Comparison of ENCODE assay signal across 17 mouse cellular contexts in genomic region chr3:130866952-130867632, GRCm38 (mm10).
DNase-seq lines count a peak whose midpoint lies in the region; ATAC-seq lines count a peak whose summit lies in the region.
"Had no signal": no experiment of that assay in that cellular context is flagged by ENCODE, and none has a peak within 500 bp of the region (broad histone marks: within the 10 kb centered on the region; RNA-seq: fewer than 3 reads in every experiment).

No protein-coding gene starts in this region.

- peak overlapping the region; percentile 14; the same call in 1 of the 2 replicates for H3K4me2 ChIP-seq in intestine, embryonic 15.5 days (replicated peaks)
- no peak overlapping the region for H3K4me2 ChIP-seq in intestine, embryonic 16.5 days (ENCODE audit: low read depth, low read length)
- H3K4me2 ChIP-seq in neural tube, embryonic 11.5 days (ENCODE audit: low read depth) = no peak overlapping the region

- no peak overlapping the region for H3K27ac ChIP-seq in intestine, embryonic 15.5 days
- no peak overlapping the region for H3K27ac ChIP-seq in intestine, embryonic 16.5 days (ENCODE audit: low read length)
- H3K27ac ChIP-seq in neural tube, embryonic 11.5 days (ENCODE audit: low read depth, low read length) = no peak overlapping the region

- no peaks in the 10 kb centered on the region for H3K27me3 ChIP-seq in intestine, embryonic 15.5 days (replicated peaks)
- no peaks in the 10 kb centered on the region for H3K27me3 ChIP-seq in intestine, embryonic 16.5 days (replicated peaks; ENCODE audit: control insufficient read depth, insufficient read depth, low read length)
- H3K27me3 ChIP-seq in neural tube, embryonic 11.5 days (ENCODE audit: control insufficient read depth, insufficient read depth, low read length) = no peaks in the 10 kb centered on the region

- DNase-seq in embryo, embryonic 11.5 days (ENCODE audit: low read depth, low spot score) = peak; percentile 55
- DNase-seq in hindlimb bud, embryonic 11.5 days (ENCODE audit: extremely low spot score, low read depth, low spot score) = peak; percentile 76
- DNase-seq in neural tube, embryonic 11.5 days (ENCODE audit: low spot score) = peak; percentile 44
- DNase-seq in ovary, postnatal 10 days (ENCODE audit: low spot score) = no peak
- no peak for DNase-seq in layer of hippocampus, adult 18-20 months (ENCODE audit: low spot score in 2 of 2)
- no peak for DNase-seq in cerebellum, postnatal 14 days
- DNase-seq: B cell, adult 2 months; cerebellum, adult 2 months; heart, adult 18-20 months; layer of hippocampus, adult 9-11 months; left cerebral cortex, postnatal 4 days; lung, adult 2 months; right cerebral cortex, postnatal 25 days had no signal

- 36% methylated on average over 19 of the region's 19 CpGs for WGBS in intestine, embryonic 15.5 days
- 39% methylated on average over 19 of the region's 19 CpGs for WGBS in intestine, embryonic 16.5 days
- WGBS in neural tube, embryonic 11.5 days = 40% methylated on average over 19 of the region's 19 CpGs

- no peaks in the 10 kb centered on the region for H3K9me3 ChIP-seq in intestine, embryonic 15.5 days
- no peaks in the 10 kb centered on the region for H3K9me3 ChIP-seq in intestine, embryonic 16.5 days (ENCODE audit: control insufficient read depth, low read length)
- H3K9me3 ChIP-seq in neural tube, embryonic 11.5 days (ENCODE audit: control insufficient read depth, low read length) = no peaks in the 10 kb centered on the region

- H3K4me1 ChIP-seq in intestine, embryonic 15.5 days (replicated peaks) = no peaks in the 10 kb centered on the region
- peaks cover 4% of the 10 kb centered on the region; the same call in 1 of the 2 replicates for H3K4me1 ChIP-seq in intestine, embryonic 16.5 days (ENCODE audit: control insufficient read depth, insufficient read depth, low read length)
- no peaks in the 10 kb centered on the region; the same call in 1 of the 2 replicates for H3K4me1 ChIP-seq in neural tube, embryonic 11.5 days (ENCODE audit: control insufficient read depth, insufficient read depth, low read length)

- no peak overlapping the region for H3K9ac ChIP-seq in intestine, embryonic 15.5 days
- no peak overlapping the region for H3K9ac ChIP-seq in intestine, embryonic 16.5 days (ENCODE audit: low read depth, low read length)
- no peak overlapping the region for H3K9ac ChIP-seq in neural tube, embryonic 11.5 days (ENCODE audit: low read length)

- peak; percentile 36; the same call in 1 of the 2 replicates for ATAC-seq in intestine, embryonic 15.5 days
- no peak; the same call in 1 of the 2 replicates for ATAC-seq in intestine, embryonic 16.5 days
- 0 out of 2 replicates have a peak, but pooled peaks have one; percentile 45 for ATAC-seq in neural tube, embryonic 11.5 days (ENCODE audit: insufficient read depth, low FRiP score, low TSS enrichment)
- ATAC-seq: inflammation-experienced regulatory T-cells, adult 6 months had no signal

- no peaks in the 10 kb centered on the region for H3K36me3 ChIP-seq in intestine, embryonic 15.5 days
- H3K36me3 ChIP-seq in intestine, embryonic 16.5 days (ENCODE audit: control insufficient read depth, insufficient read depth, low read length) = no peaks in the 10 kb centered on the region
- no peaks in the 10 kb centered on the region for H3K36me3 ChIP-seq in neural tube, embryonic 11.5 days (ENCODE audit: control insufficient read depth, insufficient read depth, low read length)

- no peak overlapping the region for H3K4me3 ChIP-seq in intestine, embryonic 15.5 days (replicated peaks)
- H3K4me3 ChIP-seq in intestine, embryonic 16.5 days (ENCODE audit: low read length) = no peak overlapping the region
- no peak overlapping the region for H3K4me3 ChIP-seq in neural tube, embryonic 11.5 days (ENCODE audit: low read depth, low read length)
- H3K4me3 ChIP-seq: erythroblast, embryonic 14.5 days had no signal

Comparison
In these comparisons a context has a peak if more than half of its experiments do, and no peak if none do; other contexts are left out.
1. DNase-seq: peak in embryo, embryonic 11.5 days (single experiment), hindlimb bud, embryonic 11.5 days (single experiment) and neural tube, embryonic 11.5 days (single experiment); none in ovary, postnatal 10 days (single experiment), layer of hippocampus, adult 18-20 months (0 of 2) and cerebellum, postnatal 14 days (0 of 2).